Mouse (Mus musculus): ENCODE measurements around the gene Avp. TPM values are rescaled to one million over a fixed set of nuclear protein-coding genes. Genes with fewer than 3 reads are reported as not detected.

Avp gene
- polyA plus RNA-seq, 1 experiment from 2014 or later = not detected

GRCm38 (mm10) chr2:130574960-130575359 lies 7.4 kb downstream of the Avp start:
- H3K36me3 ChIP-seq = no peaks in the 10 kb centered on the region
- peaks cover 11% of the 10 kb centered on the region for H3K4me1 ChIP-seq (replicated peaks)
- peaks cover 66% of the 10 kb centered on the region for H3K27me3 ChIP-seq
- no peak overlapping the region for H3K4me3 ChIP-seq (replicated peaks)
- H3K9ac ChIP-seq (replicated peaks) = no peak overlapping the region
- ATAC-seq (ENCODE audit: insufficient number of reproducible peaks, insufficient read depth, low FRiP score, low TSS enrichment, low read depth) = no peak
- no peak overlapping the region for H3K4me2 ChIP-seq
- no peaks in the 10 kb centered on the region; the same call in 1 of the 2 replicates for H3K9me3 ChIP-seq
- WGBS = 88% methylated on average over 5 of the region's 5 CpGs
- H3K27ac ChIP-seq = no peak overlapping the region

- no peak for ATAC-seq (ENCODE audit: insufficient number of reproducible peaks, insufficient read depth, low FRiP score, low TSS enrichment, low read depth)
- Histone ChIP-seq H3K4me3 (replicated peaks) (no peak overlapping the region), H3K4me1 (replicated peaks) (peaks cover 9% of the 10 kb centered on the region)
These were observed 12.4 kb downstream of the Avp start for GRCm38 (mm10) chr2:130569926-130570325.

GRCm38 (mm10) chr2:130568921-130569320 lies 13.4 kb downstream of the Avp start:
- Histone ChIP-seq H3K9me3 (no peaks in the 10 kb centered on the region), H3K4me1 (replicated peaks) (peaks cover 19% of the 10 kb centered on the region), H3K9ac (replicated peaks) (no peak overlapping the region), H3K4me3 (replicated peaks) (no peak overlapping the region), H3K4me2 (no peak overlapping the region), H3K36me3 (peaks cover 23% of the 10 kb centered on the region), H3K27me3 (peaks cover 8% of the 10 kb centered on the region), H3K27ac (no peak overlapping the region)
- ATAC-seq (ENCODE audit: insufficient number of reproducible peaks, insufficient read depth, low FRiP score, low TSS enrichment, low read depth) = no peak
- WGBS = 73% methylated on average over 4 of the region's 4 CpGs

More at GRCm38 (mm10) chr2:130569926-130570325, 12.4 kb downstream of the Avp start:
- H3K4me2 ChIP-seq = no peak overlapping the region
- H3K27me3 ChIP-seq = peaks cover 16% of the 10 kb centered on the region
- no peaks in the 10 kb centered on the region for H3K9me3 ChIP-seq
- peaks cover 22% of the 10 kb centered on the region for H3K36me3 ChIP-seq
- no peak overlapping the region for H3K9ac ChIP-seq (replicated peaks)
- H3K27ac ChIP-seq = no peak overlapping the region

- no peak overlapping the region for H3K27ac ChIP-seq
- no peaks in the 10 kb centered on the region for H3K27me3 ChIP-seq
- peak overlapping the region; percentile 94 for H3K4me2 ChIP-seq
- H3K9me3 ChIP-seq = no peaks in the 10 kb centered on the region
- ATAC-seq (ENCODE audit: insufficient number of reproducible peaks, insufficient read depth, low FRiP score, low TSS enrichment, low read depth) = no peak
- peak overlapping the region; percentile 86; the same call in 1 of the 2 replicates for H3K9ac ChIP-seq (replicated peaks)
- peaks cover 26% of the 10 kb centered on the region for H3K4me1 ChIP-seq (replicated peaks)
- 72% methylated on average over 8 of the region's 8 CpGs for WGBS
- H3K4me3 ChIP-seq (replicated peaks) = peak overlapping the region; percentile 88
- H3K36me3 ChIP-seq = peaks cover 23% of the 10 kb centered on the region
These were observed 17.4 kb downstream of the Avp start for GRCm38 (mm10) chr2:130564983-130565382.

- Histone ChIP-seq H3K27ac (no peak overlapping the region; the same call in 1 of the 2 replicates), H3K4me3 (replicated peaks) (peak overlapping the region; percentile 88), H3K36me3 (peaks cover 23% of the 10 kb centered on the region), H3K27me3 (no peaks in the 10 kb centered on the region), H3K9me3 (no peaks in the 10 kb centered on the region), H3K9ac (replicated peaks) (peak overlapping the region; percentile 86), H3K4me1 (replicated peaks) (peaks cover 26% of the 10 kb centered on the region), H3K4me2 (peak overlapping the region; percentile 94)
- under 1% methylated on average over 23 of the region's 23 CpGs for WGBS
- peak; percentile 21 for ATAC-seq (ENCODE audit: insufficient number of reproducible peaks, insufficient read depth, low FRiP score, low TSS enrichment, low read depth)
These were observed 18.3 kb downstream of the Avp start for GRCm38 (mm10) chr2:130564063-130564462.

- H3K36me3 ChIP-seq = peaks cover 26% of the 10 kb centered on the region
- H3K4me2 ChIP-seq = peak within 1 kb of the TSS; percentile 94
- no peaks in the 10 kb centered on the region for H3K9me3 ChIP-seq
- ATAC-seq (ENCODE audit: insufficient number of reproducible peaks, insufficient read depth, low FRiP score, low TSS enrichment, low read depth) = peak; percentile 97
- peaks cover 26% of the 10 kb centered on the region for H3K4me1 ChIP-seq (replicated peaks)
- under 1% methylated on average over 61 of the region's 61 CpGs for WGBS
- H3K4me3 ChIP-seq (replicated peaks) = peak within 1 kb of the TSS; percentile 88
- peak within 1 kb of the TSS; percentile 86 for H3K9ac ChIP-seq (replicated peaks)
- H3K27ac ChIP-seq = peak within 1 kb of the TSS; percentile 59; the same call in 1 of the 2 replicates
- no peaks in the 10 kb centered on the region for H3K27me3 ChIP-seq
These were observed 18.9 kb downstream of the Avp start, which contains the start of gene Mrps26 for GRCm38 (mm10) chr2:130563212-130564055. Mrps26 (plus strand) TSS chr2:130563742.

- ATAC-seq (ENCODE audit: insufficient number of reproducible peaks, insufficient read depth, low FRiP score, low TSS enrichment, low read depth) = no peak
- Histone ChIP-seq H3K4me2 (no peak overlapping the region), H3K36me3 (peaks cover 54% of the 10 kb centered on the region), H3K4me1 (replicated peaks) (peaks cover 5% of the 10 kb centered on the region), H3K27me3 (no peaks in the 10 kb centered on the region), H3K9ac (replicated peaks) (no peak overlapping the region), H3K27ac (no peak overlapping the region), H3K9me3 (no peaks in the 10 kb centered on the region), H3K4me3 (replicated peaks) (no peak overlapping the region)
- 76% methylated on average over 2 of the region's 2 CpGs for WGBS
These were observed 24.3 kb downstream of the Avp start for GRCm38 (mm10) chr2:130558015-130558414.

GRCm38 (mm10) chr2:130557462-130557861 lies 24.9 kb downstream of the Avp start:
- Histone ChIP-seq H3K9me3 (no peaks in the 10 kb centered on the region), H3K9ac (replicated peaks) (no peak overlapping the region), H3K27ac (no peak overlapping the region), H3K4me2 (no peak overlapping the region), H3K4me1 (replicated peaks) (no peaks in the 10 kb centered on the region), H3K4me3 (replicated peaks) (no peak overlapping the region), H3K36me3 (peaks cover 60% of the 10 kb centered on the region), H3K27me3 (no peaks in the 10 kb centered on the region)
- ATAC-seq (ENCODE audit: insufficient number of reproducible peaks, insufficient read depth, low FRiP score, low TSS enrichment, low read depth) = no peak
- 99% methylated on average over 2 of the region's 2 CpGs for WGBS

GRCm38 (mm10) chr2:130556292-130556691 lies 26.1 kb downstream of the Avp start:
- H3K4me1 ChIP-seq (replicated peaks) = no peaks in the 10 kb centered on the region
- H3K9ac ChIP-seq (replicated peaks) = no peak overlapping the region
- H3K9me3 ChIP-seq = no peaks in the 10 kb centered on the region
- no peak for ATAC-seq (ENCODE audit: insufficient number of reproducible peaks, insufficient read depth, low FRiP score, low TSS enrichment, low read depth)
- no peak overlapping the region for H3K4me2 ChIP-seq
- no peak overlapping the region for H3K27ac ChIP-seq
- no peaks in the 10 kb centered on the region for H3K27me3 ChIP-seq
- H3K4me3 ChIP-seq (replicated peaks) = no peak overlapping the region
- WGBS = 89% methylated on average over 1 of the region's 1 CpGs
- H3K36me3 ChIP-seq = peaks cover 71% of the 10 kb centered on the region

- Histone ChIP-seq H3K36me3 (peaks cover 86% of the 10 kb centered on the region), H3K9ac (replicated peaks) (no peak overlapping the region), H3K27ac (no peak overlapping the region), H3K27me3 (no peaks in the 10 kb centered on the region), H3K4me3 (replicated peaks) (no peak overlapping the region), H3K9me3 (no peaks in the 10 kb centered on the region), H3K4me1 (replicated peaks) (no peaks in the 10 kb centered on the region), H3K4me2 (no peak overlapping the region)
- WGBS = 86% methylated on average over 7 of the region's 7 CpGs
- no peak for ATAC-seq (ENCODE audit: insufficient number of reproducible peaks, insufficient read depth, low FRiP score, low TSS enrichment, low read depth)
These were observed 27.5 kb downstream of the Avp start for GRCm38 (mm10) chr2:130554841-130555240.

- Histone ChIP-seq H3K9ac (replicated peaks) (no peak overlapping the region), H3K4me2 (no peak overlapping the region), H3K36me3 (peaks cover 100% of the 10 kb centered on the region), H3K4me3 (replicated peaks) (no peak overlapping the region), H3K27ac (no peak overlapping the region), H3K27me3 (no peaks in the 10 kb centered on the region), H3K4me1 (replicated peaks) (no peaks in the 10 kb centered on the region), H3K9me3 (no peaks in the 10 kb centered on the region)
- no peak for ATAC-seq (ENCODE audit: insufficient number of reproducible peaks, insufficient read depth, low FRiP score, low TSS enrichment, low read depth)
- WGBS = 91% methylated on average over 8 of the region's 8 CpGs
These were observed 35.4 kb downstream of the Avp start for GRCm38 (mm10) chr2:130546957-130547356.
